Mouse (Mus musculus): ENCODE measurements around the gene Mus81. TPM values are rescaled to one million over a fixed set of nuclear protein-coding genes. Genes with fewer than 3 reads are reported as not detected.

Gene Mus81
- total RNA-seq, 2 experiments from 2014 or later, result 28.3 to 28.4 TPM

DNA sequence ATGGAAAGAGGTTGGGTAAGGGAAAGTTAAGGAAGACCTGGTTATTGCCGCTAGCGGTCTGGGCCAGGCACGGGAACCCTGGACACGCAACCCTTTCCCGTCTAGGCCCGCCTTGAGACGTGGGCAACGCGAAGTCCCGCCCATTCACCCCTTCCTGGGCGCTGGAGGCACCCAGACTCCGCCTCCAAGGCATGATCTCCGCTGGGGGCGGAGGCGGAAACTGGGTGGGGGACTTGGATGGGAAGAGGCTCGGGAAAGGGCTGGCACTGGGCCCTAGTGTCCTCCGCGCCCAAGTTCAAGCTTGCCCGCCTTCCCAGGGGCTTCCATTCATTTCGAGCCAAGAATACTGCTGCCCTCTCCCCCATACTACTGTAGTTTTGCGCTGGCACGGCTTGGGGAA, 14.5 kb downstream of the Mus81 start, which contains the start of gene Efemp2:
Gene Efemp2, plus strand, starts transcription at position 235 of the 400 bp plus-strand sequence.
- DNase-seq (ENCODE audit: low spot score in 2 of 2), result no peak

GRCm38 (mm10) chr19:5472857-5473256, 15.3 kb downstream of the Mus81 start:
- no peak for DNase-seq (ENCODE audit: low spot score in 2 of 2)

- DNase-seq (ENCODE audit: low spot score in 2 of 2), result no peak
Measured at GRCm38 (mm10) chr19:5471846-5472245, 16.4 kb downstream of the Mus81 start.

DNA sequence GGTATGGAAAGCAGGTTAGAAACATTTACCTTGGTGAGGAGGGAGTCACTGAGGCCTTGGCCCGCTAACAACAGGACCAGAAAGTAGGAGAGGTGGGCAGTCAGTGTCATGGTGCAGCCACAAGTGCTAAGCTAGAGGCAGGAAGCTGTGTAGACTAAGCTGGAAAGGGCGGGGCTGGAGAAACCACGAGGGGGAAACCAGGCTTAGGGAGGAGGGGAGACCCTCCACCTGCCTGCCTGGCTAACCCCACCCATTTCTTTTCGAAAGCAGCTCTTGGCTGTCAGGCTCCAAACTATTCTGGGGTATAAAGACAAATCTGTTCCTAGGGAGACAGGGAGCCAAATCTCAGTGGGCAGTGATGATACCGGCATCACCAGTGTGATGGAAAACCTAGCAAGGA, 19.8 kb downstream of the Mus81 start, which contains the start of gene Ctsw:
Gene Ctsw, minus strand, starts transcription at position 134 of the 400 bp plus-strand sequence.
- DNase-seq (ENCODE audit: low spot score in 2 of 2), result no peak

DNA sequence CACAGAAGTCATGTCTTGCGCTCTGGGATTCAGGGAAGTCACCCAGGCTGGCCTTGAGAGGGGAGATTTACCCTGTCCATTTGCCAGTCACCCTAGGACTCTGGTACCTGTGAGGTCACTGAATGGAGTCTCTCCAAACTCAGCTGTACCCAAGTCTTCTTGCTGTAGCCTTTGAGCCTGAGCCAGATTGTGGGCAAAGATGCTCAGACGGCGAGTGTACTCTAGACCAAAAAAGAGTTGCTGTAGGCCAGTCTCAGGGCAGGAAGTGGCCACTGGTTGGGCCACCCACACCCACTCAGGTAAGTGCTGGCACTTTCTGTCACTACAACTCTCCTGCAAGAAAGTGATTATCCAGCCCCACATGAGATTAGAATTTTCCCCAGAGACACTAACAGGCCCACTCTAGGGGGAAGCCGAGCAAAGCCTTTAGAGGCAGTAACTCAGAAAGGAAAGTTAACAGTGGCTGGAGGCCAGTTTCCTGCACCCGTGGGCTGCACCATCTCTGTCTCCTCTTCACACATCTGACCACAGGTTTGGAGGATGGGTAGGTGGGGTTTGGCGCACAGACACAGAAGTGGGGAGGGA, 21.2 kb downstream of the Mus81 start:
- DNase-seq (ENCODE audit: low spot score in 2 of 2), result no peak

GRCm38 (mm10) chr19:5465037-5465436, 23.2 kb downstream of the Mus81 start:
- no peak for DNase-seq (ENCODE audit: low spot score in 2 of 2)

DNA sequence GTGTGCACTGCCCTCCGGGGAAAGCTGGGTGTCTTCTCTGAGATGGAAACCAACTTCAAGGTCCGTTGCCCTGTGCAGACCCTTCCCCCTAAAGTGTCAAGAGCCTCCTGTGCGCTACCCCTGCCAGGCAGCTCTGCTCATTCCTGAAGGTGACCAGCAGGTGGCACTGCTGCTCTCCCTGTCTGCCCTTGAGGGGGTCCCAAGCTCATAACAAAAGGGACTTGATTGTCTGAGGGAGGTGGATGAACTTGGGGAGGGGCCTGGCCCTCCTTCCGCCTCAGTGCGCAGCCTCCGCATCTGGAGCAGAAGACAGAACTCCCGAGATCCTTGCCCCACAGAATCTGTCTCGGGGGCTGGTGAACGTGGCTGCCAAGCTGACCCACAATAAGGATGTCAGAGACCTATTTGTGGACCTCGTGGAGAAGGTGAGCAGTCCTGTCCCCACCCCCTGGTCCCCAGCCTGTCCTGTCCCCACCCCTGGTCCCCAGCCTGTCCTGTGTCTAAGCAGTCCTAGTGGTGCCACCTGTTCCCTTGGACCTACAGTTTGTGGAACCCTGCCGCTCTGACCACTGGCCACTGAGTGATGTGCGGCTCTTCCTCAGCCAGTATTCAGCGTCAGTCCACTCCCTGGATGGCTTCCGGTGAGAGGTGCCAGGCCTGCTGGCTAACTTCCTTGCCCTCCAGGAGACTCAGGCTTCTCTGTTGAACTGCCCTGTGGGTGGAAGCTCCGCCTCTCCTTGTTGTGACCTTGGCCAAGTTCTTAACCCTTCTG, 24.2 kb downstream of the Mus81 start:
- DNase-seq (ENCODE audit: low spot score in 2 of 2), result peak in 1 of 2 experiments; percentile 54

DNA sequence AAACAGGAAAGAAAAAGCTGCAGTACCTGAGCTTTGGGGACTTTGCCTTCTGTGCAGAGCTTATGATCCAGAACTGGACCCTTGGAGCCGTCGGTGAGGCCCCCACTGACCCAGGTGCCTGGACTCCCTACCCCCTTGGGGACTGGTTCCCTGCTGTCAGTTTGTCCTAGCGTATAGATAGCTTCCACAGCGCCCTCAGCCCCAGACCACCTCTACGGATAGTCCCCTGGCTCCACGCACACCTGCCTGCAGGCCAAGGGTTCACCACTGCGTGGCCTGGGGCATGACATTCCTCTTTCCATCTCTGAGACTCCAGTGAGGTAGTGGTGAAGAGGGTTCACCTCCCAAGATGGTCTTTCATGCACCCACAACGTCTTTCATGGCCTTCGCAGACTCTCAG, 25.0 kb downstream of the Mus81 start:
- no peak for DNase-seq (ENCODE audit: low spot score in 2 of 2)

GRCm38 (mm10) chr19:5461411-5461810, 26.8 kb downstream of the Mus81 start:
- no peak for DNase-seq (ENCODE audit: low spot score in 2 of 2)

GRCm38 (mm10) chr19:5460465-5460911, 27.7 kb downstream of the Mus81 start, which contains the start of gene Fibp:
TSS of gene Fibp (plus strand) at chr19:5460615.
- DNase-seq (ENCODE audit: low spot score in 2 of 2), result peak; percentile 81 to 91

DNA sequence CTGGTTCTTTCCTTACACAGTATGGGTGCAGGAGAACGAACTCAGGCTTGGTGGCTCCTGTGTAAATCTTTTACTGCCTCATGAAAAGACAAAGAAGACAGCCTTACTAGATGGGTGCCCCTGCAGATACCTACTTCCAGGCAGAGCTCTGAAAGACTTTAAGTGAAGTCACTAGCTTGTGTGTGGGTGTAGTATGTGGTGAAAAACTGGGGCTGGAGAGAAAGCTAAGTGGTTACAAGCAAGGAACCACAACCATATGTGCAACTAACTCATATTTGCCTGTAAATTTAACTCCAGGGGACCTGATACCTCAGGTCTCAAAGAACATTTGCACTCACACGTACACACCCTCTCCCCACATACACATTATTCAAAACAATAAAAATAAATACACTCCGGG, 28.3 kb downstream of the Mus81 start:
- DNase-seq (ENCODE audit: low spot score in 2 of 2), result no peak

DNA sequence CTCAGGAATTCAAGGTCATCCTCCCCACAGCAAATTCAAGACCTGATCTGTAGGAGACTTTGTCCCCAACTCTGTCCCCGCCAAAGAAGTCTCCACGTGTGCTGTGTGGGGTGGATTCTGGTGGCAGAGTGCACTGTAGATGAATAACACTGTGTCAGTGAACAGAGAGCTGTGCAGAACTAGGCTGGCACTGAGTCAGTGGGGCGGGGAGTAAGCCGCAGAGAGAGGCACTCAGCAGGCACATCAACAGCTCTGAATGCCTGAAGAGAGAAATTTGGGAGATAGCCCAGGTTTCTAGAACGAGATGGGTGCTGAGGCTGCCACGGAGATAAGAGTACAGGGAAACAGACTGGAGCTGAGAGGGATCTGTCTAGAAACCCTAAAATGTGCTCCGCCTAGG, 29.2 kb downstream of the Mus81 start:
- peak; percentile 59 to 75 for DNase-seq (ENCODE audit: low spot score in 2 of 2)

- DNase-seq (ENCODE audit: low spot score in 2 of 2), result no peak
Measured at GRCm38 (mm10) chr19:5457746-5458442, 30.3 kb downstream of the Mus81 start, which contains the start of gene Ccdc85b. TSS of gene Ccdc85b (minus strand) at chr19:5457894.

- DNase-seq (ENCODE audit: low spot score in 2 of 2), result peak; percentile 96 to 98
Measured at GRCm38 (mm10) chr19:5456922-5457745, 31.1 kb downstream of the Mus81 start.

GRCm38 (mm10) chr19:5456241-5456921, 31.8 kb downstream of the Mus81 start:
- no peak for DNase-seq (ENCODE audit: low spot score in 2 of 2)

GRCm38 (mm10) chr19:5455568-5455967, 32.6 kb downstream of the Mus81 start:
- DNase-seq (ENCODE audit: low spot score in 2 of 2), result no peak

GRCm38 (mm10) chr19:5455037-5455436, 33.2 kb downstream of the Mus81 start:
- no peak for DNase-seq (ENCODE audit: low spot score in 2 of 2)

DNA sequence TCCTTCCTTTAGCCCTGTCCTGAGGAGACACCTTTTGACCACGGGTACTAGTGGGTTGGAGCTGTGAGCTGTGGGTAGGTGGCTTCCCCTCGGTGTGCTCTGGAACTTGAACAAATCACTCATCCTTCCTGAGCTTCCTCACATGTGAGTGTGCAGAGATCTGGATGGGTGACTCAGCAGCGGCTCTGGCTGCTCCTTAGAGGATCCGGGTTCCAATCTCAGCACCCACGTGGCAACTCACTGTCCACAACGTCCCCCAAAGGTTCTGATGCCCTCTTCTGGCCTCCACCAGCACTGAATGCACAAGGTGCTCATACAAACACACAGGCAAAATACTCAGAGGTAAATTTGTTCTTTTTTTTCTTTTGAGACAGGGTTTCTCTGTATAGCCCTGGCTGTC, 36.4 kb downstream of the Mus81 start:
- no peak for DNase-seq (ENCODE audit: low spot score in 2 of 2)

- DNase-seq (ENCODE audit: low spot score in 2 of 2), result no peak
Measured at GRCm38 (mm10) chr19:5449673-5450072, 38.5 kb downstream of the Mus81 start.
